Mouse (Mus musculus): Measurements from ENCODE around the gene Zbtb39. TPM values are rescaled to one million over a fixed set of nuclear protein-coding genes. Genes with fewer than 3 reads are reported as not detected.
A peak's percentile ranks its signal among the peaks of the same experiment; 100 is the strongest.
"Not testable (repeated sequence)": the region's sequence is repeated elsewhere in the genome, so short reads cannot be mapped to it uniquely, and the experiment has no call there.

The Zbtb39 gene
- polyA plus RNA-seq, 1 experiment = 6.7 TPM

GRCm38 (mm10) chr10:127755770-127756468, 16.6 kb downstream of the Zbtb39 start:
- Histone ChIP-seq H3K4me3 (ENCODE audit: low read depth, low read length) (peak overlapping the region; percentile 22), H3K36me3 (ENCODE audit: control insufficient read depth, insufficient read depth, low read length) (no peaks in the 10 kb centered on the region), H3K27ac (ENCODE audit: insufficient read depth, low read depth, low read length) (peak overlapping the region; percentile 8; the same call in 1 of the 2 replicates), H3K27me3 (ENCODE audit: control insufficient read depth, insufficient read depth, low read length) (no peaks in the 10 kb centered on the region), H3K4me1 (ENCODE audit: control insufficient read depth, insufficient read depth, insufficient read length, low read length) (peaks cover 25% of the 10 kb centered on the region)
- 30% methylated on average over 18 of the region's 18 CpGs for WGBS
- no peak for TF ChIP-seq POLR2A (IDR thresholded peaks at IDR 0.05; ENCODE audit: low read depth, low read length)
- TF ChIP-seq CTCF (IDR thresholded peaks at IDR 0.05; ENCODE audit: extremely low read depth, insufficient read length, insufficient replicate concordance, low read depth, low read length) = no peak

GRCm38 (mm10) chr10:127759181-127760110, 20.1 kb downstream of the Zbtb39 start, which contains the start of the genes Rdh1 and Rdh16f1:
Gene Rdh1 (plus strand): TSS chr10:127759721.
Gene Rdh16f1 (plus strand): TSS chr10:127759787.
- no peak for TF ChIP-seq CTCF (IDR thresholded peaks at IDR 0.05; ENCODE audit: extremely low read depth, insufficient read length, insufficient replicate concordance, low read depth, low read length)
- no peak for TF ChIP-seq POLR2A (IDR thresholded peaks at IDR 0.05; ENCODE audit: low read depth, low read length)
- WGBS = 49% methylated on average over 9 of the region's 9 CpGs
- no peaks in the 10 kb centered on the region for H3K27me3 ChIP-seq (ENCODE audit: control insufficient read depth, insufficient read depth, low read length)
- peak within 1 kb of the TSS; percentile 5; the same call in 1 of the 2 replicates for H3K27ac ChIP-seq (ENCODE audit: insufficient read depth, low read depth, low read length)
- H3K36me3 ChIP-seq (ENCODE audit: control insufficient read depth, insufficient read depth, low read length) = no peaks in the 10 kb centered on the region
- peaks cover 31% of the 10 kb centered on the region for H3K4me1 ChIP-seq (ENCODE audit: control insufficient read depth, insufficient read depth, insufficient read length, low read length)
- no peak within 1 kb of the TSS for H3K4me3 ChIP-seq (ENCODE audit: low read depth, low read length)

GRCm38 (mm10) chr10:127762926-127763325, 23.6 kb downstream of the Zbtb39 start:
- H3K27me3 ChIP-seq (ENCODE audit: control insufficient read depth, insufficient read depth, low read length); H3K27ac ChIP-seq (ENCODE audit: insufficient read depth, low read depth, low read length); H3K36me3 ChIP-seq (ENCODE audit: control insufficient read depth, insufficient read depth, low read length); H3K4me3 ChIP-seq (ENCODE audit: low read depth, low read length): not testable (repeated sequence)
- peaks cover 18% of the 10 kb centered on the region; the same call in 1 of the 2 replicates for H3K4me1 ChIP-seq (ENCODE audit: control insufficient read depth, insufficient read depth, insufficient read length, low read length)
- WGBS = 90% methylated on average over 10 of the region's 10 CpGs

- H3K27ac ChIP-seq (ENCODE audit: insufficient read depth, low read depth, low read length) = peak overlapping the region; percentile 52
Observed at GRCm38 (mm10) chr10:127763914-127764680, 24.8 kb downstream of the Zbtb39 start.

GRCm38 (mm10) chr10:127766564-127766963, 27.2 kb downstream of the Zbtb39 start:
- TF ChIP-seq CTCF (IDR thresholded peaks at IDR 0.05; ENCODE audit: extremely low read depth, insufficient read length, insufficient replicate concordance, low read depth, low read length) = no peak
- TF ChIP-seq POLR2A (IDR thresholded peaks at IDR 0.05; ENCODE audit: low read depth, low read length) = no peak
- H3K27me3 ChIP-seq (ENCODE audit: control insufficient read depth, insufficient read depth, low read length) = no peaks in the 10 kb centered on the region
- no peaks in the 10 kb centered on the region for H3K36me3 ChIP-seq (ENCODE audit: control insufficient read depth, insufficient read depth, low read length)
- WGBS = 47% methylated on average over 1 of the region's 1 CpGs
- H3K27ac ChIP-seq (ENCODE audit: insufficient read depth, low read depth, low read length) = no peak overlapping the region
- peaks cover 6% of the 10 kb centered on the region; the same call in 1 of the 2 replicates for H3K4me1 ChIP-seq (ENCODE audit: control insufficient read depth, insufficient read depth, insufficient read length, low read length)
- no peak overlapping the region for H3K4me3 ChIP-seq (ENCODE audit: low read depth, low read length)

More at GRCm38 (mm10) chr10:127763914-127764680, 24.8 kb downstream of the Zbtb39 start:
- TF ChIP-seq POLR2A (IDR thresholded peaks at IDR 0.05; ENCODE audit: low read depth, low read length) (no peak), CTCF (IDR thresholded peaks at IDR 0.05; ENCODE audit: extremely low read depth, insufficient read length, insufficient replicate concordance, low read depth, low read length) (no peak)
- H3K27me3 ChIP-seq (ENCODE audit: control insufficient read depth, insufficient read depth, low read length) = no peaks in the 10 kb centered on the region
- H3K36me3 ChIP-seq (ENCODE audit: control insufficient read depth, insufficient read depth, low read length) = no peaks in the 10 kb centered on the region
- H3K4me1 ChIP-seq (ENCODE audit: control insufficient read depth, insufficient read depth, insufficient read length, low read length) = peaks cover 13% of the 10 kb centered on the region; the same call in 1 of the 2 replicates
- WGBS = 24% methylated on average over 12 of the region's 12 CpGs
- no peak overlapping the region for H3K4me3 ChIP-seq (ENCODE audit: low read depth, low read length)

- H3K4me1 ChIP-seq (ENCODE audit: control insufficient read depth, insufficient read depth, insufficient read length, low read length) = peaks cover 8% of the 10 kb centered on the region; the same call in 1 of the 2 replicates
- no peaks in the 10 kb centered on the region for H3K27me3 ChIP-seq (ENCODE audit: control insufficient read depth, insufficient read depth, low read length)
- 18% methylated on average over 2 of the region's 2 CpGs for WGBS
- H3K4me3 ChIP-seq (ENCODE audit: low read depth, low read length) = peak within 1 kb of the TSS; percentile 49
- TF ChIP-seq POLR2A (IDR thresholded peaks at IDR 0.05; ENCODE audit: low read depth, low read length) (no peak), CTCF (IDR thresholded peaks at IDR 0.05; ENCODE audit: extremely low read depth, insufficient read length, insufficient replicate concordance, low read depth, low read length) (no peak)
- peak within 1 kb of the TSS; percentile 88 for H3K27ac ChIP-seq (ENCODE audit: insufficient read depth, low read depth, low read length)
- no peaks in the 10 kb centered on the region for H3K36me3 ChIP-seq (ENCODE audit: control insufficient read depth, insufficient read depth, low read length)
Observed at GRCm38 (mm10) chr10:127776011-127776410, 36.7 kb downstream of the Zbtb39 start, which contains the start of gene Rdh9. Gene Rdh9 (plus strand): TSS chr10:127776386.

GRCm38 (mm10) chr10:127782321-127782720, 43.0 kb downstream of the Zbtb39 start:
- 96% methylated on average over 17 of the region's 17 CpGs for WGBS
- H3K4me3 ChIP-seq (ENCODE audit: low read depth, low read length); H3K27me3 ChIP-seq (ENCODE audit: control insufficient read depth, insufficient read depth, low read length); H3K36me3 ChIP-seq (ENCODE audit: control insufficient read depth, insufficient read depth, low read length); H3K27ac ChIP-seq (ENCODE audit: insufficient read depth, low read depth, low read length); H3K4me1 ChIP-seq (ENCODE audit: control insufficient read depth, insufficient read depth, insufficient read length, low read length): not testable (repeated sequence)

- H3K4me3 ChIP-seq (ENCODE audit: low read depth, low read length); H3K27me3 ChIP-seq (ENCODE audit: control insufficient read depth, insufficient read depth, low read length); H3K27ac ChIP-seq (ENCODE audit: insufficient read depth, low read depth, low read length); H3K36me3 ChIP-seq (ENCODE audit: control insufficient read depth, insufficient read depth, low read length); H3K4me1 ChIP-seq (ENCODE audit: control insufficient read depth, insufficient read depth, insufficient read length, low read length): not testable (repeated sequence)
- WGBS = 93% methylated on average over 1 of the region's 1 CpGs
Observed at GRCm38 (mm10) chr10:127785411-127785810, 46.1 kb downstream of the Zbtb39 start.

Measured in small intestine, adult 2 months (tissue).